Comparison of ENCODE assay signal across 12 mouse cellular contexts in the genomic region with DNA sequence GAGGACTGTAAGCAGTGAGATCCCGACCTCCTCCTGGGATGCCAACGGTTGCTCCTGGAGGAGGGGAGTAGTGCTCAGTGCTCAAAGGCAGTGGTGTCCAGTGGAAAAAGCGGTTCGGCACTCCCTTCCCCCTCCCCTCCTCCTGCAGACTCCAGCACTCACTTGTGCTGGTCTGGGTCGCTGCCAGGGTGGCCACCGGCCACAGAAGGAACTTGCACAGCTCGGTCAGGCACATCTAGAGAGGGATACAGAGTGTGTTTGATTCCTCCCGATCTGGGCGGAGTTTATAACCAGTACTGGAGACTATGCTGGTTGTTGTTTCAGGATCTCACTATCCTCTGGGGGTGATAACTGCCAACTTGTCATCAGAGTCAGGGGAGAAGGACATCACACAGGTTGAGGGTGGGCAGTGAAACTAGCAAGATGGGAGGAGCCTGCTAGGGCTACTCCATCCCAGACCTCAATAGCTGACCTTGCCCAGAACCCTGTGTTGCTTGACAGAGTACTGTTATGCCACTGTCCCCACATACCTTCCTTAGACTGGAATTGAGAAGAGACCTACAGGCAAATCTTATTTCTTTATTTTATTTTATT. TPM values are rescaled to one million over a fixed set of nuclear protein-coding genes. Genes with fewer than 3 reads are reported as not detected.
DNase-seq lines count a peak whose midpoint lies in the region; ATAC-seq and TF ChIP-seq lines count a peak whose summit lies in the region.
"Had no signal": no experiment of that assay in that cellular context is flagged by ENCODE, and none has a peak within 500 bp of the region (broad histone marks: within the 10 kb centered on the region; RNA-seq: fewer than 3 reads in every experiment).

No protein-coding gene starts in this region.

- ATAC-seq in hindbrain, embryonic 12.5 days (ENCODE audit: low FRiP score): no peak
- no peak for ATAC-seq in neural tube, embryonic 15.5 days (ENCODE audit: low FRiP score)
- ATAC-seq in intestine, postnatal 0 days: no peak

- H3K4me2 ChIP-seq in hindbrain, embryonic 12.5 days (replicated peaks): no peak overlapping the region
- H3K4me2 ChIP-seq in neural tube, embryonic 15.5 days: peak overlapping the region; percentile 30; the same call in 1 of the 2 replicates
- H3K4me2 ChIP-seq in intestine, postnatal 0 days (replicated peaks; ENCODE audit: low read depth): no peak overlapping the region
- H3K4me2 ChIP-seq: liver, embryonic 13.5 days had no signal

- no peaks in the 10 kb centered on the region for H3K36me3 ChIP-seq in hindbrain, embryonic 10.5 days
- H3K36me3 ChIP-seq in hindbrain, embryonic 12.5 days: no peaks in the 10 kb centered on the region
- no peaks in the 10 kb centered on the region for H3K36me3 ChIP-seq in neural tube, embryonic 15.5 days
- H3K36me3 ChIP-seq in intestine, postnatal 0 days (ENCODE audit: control insufficient read depth, insufficient read depth): no peaks in the 10 kb centered on the region
- H3K36me3 ChIP-seq: liver, embryonic 13.5 days had no signal

- TF ChIP-seq CTCF in intestine, postnatal 0 days (IDR thresholded peaks at IDR 0.05; ENCODE audit: low read depth): no peak

- no peak overlapping the region for H3K9ac ChIP-seq in hindbrain, embryonic 12.5 days
- no peak overlapping the region for H3K9ac ChIP-seq in neural tube, embryonic 15.5 days (replicated peaks)
- no peak overlapping the region for H3K9ac ChIP-seq in intestine, postnatal 0 days (ENCODE audit: low read depth, low read length)
- H3K9ac ChIP-seq: liver, embryonic 13.5 days had no signal

- 8% methylated on average over 9 of the region's 9 CpGs for WGBS in hindbrain, embryonic 10.5 days
- WGBS in hindbrain, embryonic 12.5 days: 5% methylated on average over 9 of the region's 9 CpGs
- 8% methylated on average over 9 of the region's 9 CpGs for WGBS in neural tube, embryonic 15.5 days
- WGBS in intestine, postnatal 0 days: 15% methylated on average over 9 of the region's 9 CpGs

- no peak overlapping the region for H3K27ac ChIP-seq in hindbrain, embryonic 10.5 days
- no peak overlapping the region for H3K27ac ChIP-seq in hindbrain, embryonic 12.5 days
- H3K27ac ChIP-seq in neural tube, embryonic 15.5 days (replicated peaks): no peak overlapping the region
- no peak overlapping the region for H3K27ac ChIP-seq in intestine, postnatal 0 days (ENCODE audit: low read depth, low read length)
- H3K27ac ChIP-seq: liver, embryonic 13.5 days had no signal

- intact Hi-C loops in heart, postnatal 10 days (cut with DNase I): no loop called here

- DNase-seq in hindbrain, embryonic 10.5 days (ENCODE audit: low spot score): no peak
- peak; percentile 8 for DNase-seq in right cerebral cortex, postnatal 14 days
- no peak for DNase-seq in right cerebral cortex, postnatal 4 days
- DNase-seq in heart, postnatal 10 days: peak; percentile 17 to 20
- no peak for DNase-seq in thymus, postnatal 0 days (ENCODE audit: low spot score)
- DNase-seq: kidney, adult 18-20 months; liver, embryonic 13.5 days; thymus, postnatal 4 days had no signal

- peak overlapping the region; percentile 26; the same call in 1 of the 2 replicates for H3K4me3 ChIP-seq in hindbrain, embryonic 10.5 days
- H3K4me3 ChIP-seq in hindbrain, embryonic 12.5 days: no peak overlapping the region
- H3K4me3 ChIP-seq in neural tube, embryonic 15.5 days (replicated peaks): no peak overlapping the region
- H3K4me3 ChIP-seq in intestine, postnatal 0 days (ENCODE audit: low read depth, low read length): no peak overlapping the region
- H3K4me3 ChIP-seq: liver, embryonic 13.5 days had no signal

- peaks cover 6% of the 10 kb centered on the region; the same call in 1 of the 2 replicates for H3K4me1 ChIP-seq in hindbrain, embryonic 10.5 days (replicated peaks)
- H3K4me1 ChIP-seq in hindbrain, embryonic 12.5 days: no peaks in the 10 kb centered on the region
- no peaks in the 10 kb centered on the region for H3K4me1 ChIP-seq in neural tube, embryonic 15.5 days
- no peaks in the 10 kb centered on the region for H3K4me1 ChIP-seq in intestine, postnatal 0 days (replicated peaks; ENCODE audit: control insufficient read depth, insufficient read depth, low read length)
- H3K4me1 ChIP-seq: liver, embryonic 13.5 days had no signal

- no peaks in the 10 kb centered on the region for H3K9me3 ChIP-seq in hindbrain, embryonic 10.5 days
- H3K9me3 ChIP-seq in hindbrain, embryonic 12.5 days (replicated peaks): no peaks in the 10 kb centered on the region
- no peaks in the 10 kb centered on the region for H3K9me3 ChIP-seq in neural tube, embryonic 15.5 days (replicated peaks)
- H3K9me3 ChIP-seq in intestine, postnatal 0 days (ENCODE audit: control insufficient read depth): no peaks in the 10 kb centered on the region
- H3K9me3 ChIP-seq: liver, embryonic 13.5 days had no signal

- H3K27me3 ChIP-seq in hindbrain, embryonic 10.5 days (ENCODE audit: insufficient read depth, poor library complexity, severe bottlenecking): peaks cover 45% of the 10 kb centered on the region
- H3K27me3 ChIP-seq in hindbrain, embryonic 12.5 days: peaks cover 53% of the 10 kb centered on the region
- H3K27me3 ChIP-seq in neural tube, embryonic 15.5 days (replicated peaks): peaks cover 68% of the 10 kb centered on the region
- H3K27me3 ChIP-seq in intestine, postnatal 0 days (replicated peaks; ENCODE audit: control insufficient read depth, insufficient read depth, low read length): peaks cover 50% of the 10 kb centered on the region

RNA-seq across cellular contexts. Expression of gene Rpp21, which starts 32.5 kb away (rescaled TPM):
- polyA plus RNA-seq in hindbrain, embryonic 10.5 days (2016; fragmentation: Nextera tagmentation; extraction: Ambion mirVana): 98.6 and 110 TPM in 2 replicates
- polyA plus RNA-seq in hindbrain, embryonic 12.5 days (2016; fragmentation: Nextera tagmentation; extraction: Ambion mirVana): 75.5 and 89.2 TPM in 2 replicates
- 10 to 100 TPM; 33.4 to 34.7 TPM for total RNA-seq in heart, postnatal 10 days (2021)
- polyA plus RNA-seq in neural tube, embryonic 15.5 days (2015; fragmentation: Nextera tagmentation; extraction: Ambion mirVana): 140 and 149 TPM in 2 replicates
- polyA plus RNA-seq in intestine, postnatal 0 days (2015; fragmentation: Nextera tagmentation; extraction: Ambion mirVana): 103 and 110 TPM in 2 replicates
- polyA plus RNA-seq in thymus, postnatal 0 days (2015; fragmentation: Nextera tagmentation; extraction: Ambion mirVana): 155 and 159 TPM in 2 replicates

RNA-seq across cellular contexts. Expression of gene H2-T3, which starts 35.2 kb away (rescaled TPM):
- polyA plus RNA-seq in hindbrain, embryonic 10.5 days (2016; fragmentation: Nextera tagmentation; extraction: Ambion mirVana): not detected in 2 replicates
- not detected in 2 replicates for polyA plus RNA-seq in hindbrain, embryonic 12.5 days (2016; fragmentation: Nextera tagmentation; extraction: Ambion mirVana)
- under 1 TPM in 1 of 2 experiments, not detected in 1; 0.34 TPM for total RNA-seq in heart, postnatal 10 days (2021)
- 0.57 TPM in 1 of 2 replicates, not detected in the other for polyA plus RNA-seq in neural tube, embryonic 15.5 days (2015; fragmentation: Nextera tagmentation; extraction: Ambion mirVana)
- 53.3 and 65.3 TPM in 2 replicates for polyA plus RNA-seq in intestine, postnatal 0 days (2015; fragmentation: Nextera tagmentation; extraction: Ambion mirVana)
- polyA plus RNA-seq in thymus, postnatal 0 days (2015; fragmentation: Nextera tagmentation; extraction: Ambion mirVana): 1.9 and 2.7 TPM in 2 replicates
- polyA plus RNA-seq: liver, embryonic 13.5 days had no signal

RNA-seq across cellular contexts. Expression of gene Trim39, which starts 46.7 kb away (rescaled TPM):
- polyA plus RNA-seq in hindbrain, embryonic 10.5 days (2016; fragmentation: Nextera tagmentation; extraction: Ambion mirVana): 21.1 and 23.8 TPM in 2 replicates
- polyA plus RNA-seq in hindbrain, embryonic 12.5 days (2016; fragmentation: Nextera tagmentation; extraction: Ambion mirVana): 26.0 and 28.6 TPM in 2 replicates
- 1 to 10 TPM; 7.8 to 8.0 TPM for total RNA-seq in heart, postnatal 10 days (2021)
- 23.7 and 26.7 TPM in 2 replicates for polyA plus RNA-seq in neural tube, embryonic 15.5 days (2015; fragmentation: Nextera tagmentation; extraction: Ambion mirVana)
- 4.2 and 5.7 TPM in 2 replicates for polyA plus RNA-seq in intestine, postnatal 0 days (2015; fragmentation: Nextera tagmentation; extraction: Ambion mirVana)
- polyA plus RNA-seq in thymus, postnatal 0 days (2015; fragmentation: Nextera tagmentation; extraction: Ambion mirVana): 11.4 and 16.1 TPM in 2 replicates

RNA-seq across cellular contexts. Expression of gene Gm8909, which starts 57.0 kb away (rescaled TPM):
- polyA plus RNA-seq in hindbrain, embryonic 10.5 days (2016; fragmentation: Nextera tagmentation; extraction: Ambion mirVana): 0.22 TPM in 1 of 2 replicates, not detected in the other
- polyA plus RNA-seq in hindbrain, embryonic 12.5 days (2016; fragmentation: Nextera tagmentation; extraction: Ambion mirVana): not detected in 2 replicates
- under 1 TPM in 1 of 2 experiments, not detected in 1; 0.24 TPM for total RNA-seq in heart, postnatal 10 days (2021)
- polyA plus RNA-seq in neural tube, embryonic 15.5 days (2015; fragmentation: Nextera tagmentation; extraction: Ambion mirVana): not detected in 2 replicates
- polyA plus RNA-seq in intestine, postnatal 0 days (2015; fragmentation: Nextera tagmentation; extraction: Ambion mirVana): 28.7 and 31.1 TPM in 2 replicates
- 13.7 and 15.3 TPM in 2 replicates for polyA plus RNA-seq in thymus, postnatal 0 days (2015; fragmentation: Nextera tagmentation; extraction: Ambion mirVana)
- total RNA-seq: ES-E14 had no signal
- polyA plus RNA-seq: liver, embryonic 13.5 days had no signal

Comparison
In these comparisons a context has a peak if more than half of its experiments do, and no peak if none do; other contexts are left out.
1. DNase-seq: peak in right cerebral cortex, postnatal 14 days (single experiment) and heart, postnatal 10 days (2 of 2); none in hindbrain, embryonic 10.5 days (single experiment), right cerebral cortex, postnatal 4 days (single experiment) and thymus, postnatal 0 days (single experiment).
2. RNA of gene H2-T3, which starts 35.2 kb away (polyA plus RNA-seq): 53.3 to 65.3 TPM in intestine, postnatal 0 days; 1.9 to 2.7 TPM in thymus, postnatal 0 days, not detected in hindbrain, embryonic 10.5 days, not detected in hindbrain, embryonic 12.5 days and 0.57 TPM in neural tube, embryonic 15.5 days; every median in the first group is over 10 times any median in the second.